Mouse (Mus musculus) limb, embryonic 12.5 days (tissue): ENCODE measurements around the gene Acox1. TPM values are rescaled to one million over a fixed set of nuclear protein-coding genes. Genes with fewer than 3 reads are reported as not detected.
A peak's percentile ranks its signal among the peaks of the same experiment; 100 is the strongest.

Experiments used
- ATAC-seq: fragments of 200-750 bp; cut with Nextera tagmentation; 2 replicates; pipeline ENCODE4 v1.8.0; 2017; ENCODE audit warnings: low read depth, moderate TSS enrichment; ENCODE audit not compliant: insufficient number of reproducible peaks, insufficient read depth, low FRiP score, low TSS enrichment
- H3K27ac ChIP-seq: fragments of 300-500 bp; sonication (generic); 2 replicates; pipeline ENCODE4 v1.5.1; 2016; ENCODE audit warnings: mild to moderate bottlenecking, moderate library complexity
- H3K27me3 ChIP-seq: fragments of 300-500 bp; sonication (generic); 2 replicates; pipeline ENCODE4 v1.6.1; 2016; ENCODE audit warnings: mild to moderate bottlenecking, moderate library complexity
- H3K36me3 ChIP-seq: fragments of 300-500 bp; sonication (generic); 2 replicates; pipeline ENCODE4 v1.6.1; 2016; ENCODE audit warnings: mild to moderate bottlenecking, moderate library complexity
- H3K4me1 ChIP-seq: fragments of 300-500 bp; sonication (generic); replicated peaks from 2 replicates; pipeline ENCODE4 v1.6.1; 2016
- H3K4me2 ChIP-seq: fragments of 300-500 bp; sonication (generic); 2 replicates; pipeline ENCODE4 v1.6.1; 2016; ENCODE audit warnings: mild to moderate bottlenecking, moderate library complexity
- H3K4me3 ChIP-seq: fragments of 300-500 bp; sonication (generic); replicated peaks from 2 replicates; pipeline ENCODE4 v1.5.1; 2016; ENCODE audit warnings: mild to moderate bottlenecking
- H3K9ac ChIP-seq: fragments of 300-500 bp; sonication (generic); replicated peaks from 2 replicates; pipeline ENCODE4 v1.6.1; 2016; ENCODE audit warnings: mild to moderate bottlenecking, moderate library complexity
- H3K9me3 ChIP-seq: fragments of 300-500 bp; sonication (generic); 2 replicates; pipeline ENCODE4 v1.6.1; 2016; ENCODE audit warnings: mild to moderate bottlenecking, moderate library complexity
- WGBS: fragments of 180-500 bp; shearing (Covaris S2); methylation state at CpG from one replicate; pipeline ENCODE4 v1.1.7; 2016; 5-methylcytosine and 5-hydroxymethylcytosine counted together
- polyA plus RNA-seq: library from polyadenylated mRNA; unstranded; fragments of >200 nt; fragmentation: Nextera tagmentation; extraction: Ambion mirVana; gene quantifications from 2 replicates; pipeline ENCODE4 v1.2.1, GENCODE M21; 2016

The Acox1 gene
- polyA plus RNA-seq, 1 experiment from 2014 or later: 18.1 TPM

- no peaks in the 10 kb centered on the region for H3K9me3 ChIP-seq
- no peak overlapping the region for H3K9ac ChIP-seq
- H3K27me3 ChIP-seq: no peaks in the 10 kb centered on the region
- WGBS: 96% methylated on average over 8 of the region's 8 CpGs
- no peak overlapping the region for H3K4me3 ChIP-seq
- H3K27ac ChIP-seq: no peak overlapping the region
- peaks cover 29% of the 10 kb centered on the region for H3K36me3 ChIP-seq
- no peak for ATAC-seq
- H3K4me2 ChIP-seq: no peak overlapping the region
- peaks cover 6% of the 10 kb centered on the region for H3K4me1 ChIP-seq
These were observed 4.2 kb downstream of the Acox1 start for GRCm38 (mm10) chr11:116194619-116195018.

GRCm38 (mm10) chr11:116187226-116187930, 11.5 kb downstream of the Acox1 start:
- Histone ChIP-seq H3K27ac (no peak overlapping the region), H3K4me3 (no peak overlapping the region), H3K27me3 (no peaks in the 10 kb centered on the region), H3K9ac (no peak overlapping the region), H3K36me3 (peaks cover 74% of the 10 kb centered on the region), H3K9me3 (no peaks in the 10 kb centered on the region), H3K4me2 (no peak overlapping the region), H3K4me1 (no peaks in the 10 kb centered on the region)
- WGBS: 67% methylated on average over 11 of the region's 11 CpGs
- ATAC-seq: no peak

DNA sequence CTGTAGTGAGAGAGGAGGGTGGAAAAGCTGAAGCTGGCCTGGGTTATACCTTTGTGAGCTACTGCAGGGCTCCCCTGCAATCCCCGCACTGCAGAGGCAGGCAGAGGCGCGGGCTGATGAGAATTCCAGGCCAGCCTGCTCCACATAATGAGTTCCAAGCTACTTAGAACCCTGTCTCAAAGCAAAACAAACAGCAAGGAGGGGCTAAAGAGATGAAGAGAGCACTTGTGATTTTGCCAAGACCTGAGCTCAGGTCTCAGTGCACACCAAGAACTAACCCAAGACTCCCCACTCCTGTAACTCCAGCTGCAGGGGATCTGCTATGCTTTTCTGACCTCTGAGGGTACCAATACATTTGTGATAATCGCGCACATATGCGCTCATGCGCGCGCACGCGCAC, 12.5 kb downstream of the Acox1 start:
- Histone ChIP-seq H3K9me3 (no peaks in the 10 kb centered on the region), H3K4me1 (no peaks in the 10 kb centered on the region), H3K9ac (no peak overlapping the region), H3K36me3 (peaks cover 81% of the 10 kb centered on the region), H3K4me2 (no peak overlapping the region), H3K4me3 (no peak overlapping the region), H3K27me3 (no peaks in the 10 kb centered on the region), H3K27ac (peak overlapping the region; percentile 70)
- ATAC-seq: no peak
- 86% methylated on average over 11 of the region's 11 CpGs for WGBS

DNA sequence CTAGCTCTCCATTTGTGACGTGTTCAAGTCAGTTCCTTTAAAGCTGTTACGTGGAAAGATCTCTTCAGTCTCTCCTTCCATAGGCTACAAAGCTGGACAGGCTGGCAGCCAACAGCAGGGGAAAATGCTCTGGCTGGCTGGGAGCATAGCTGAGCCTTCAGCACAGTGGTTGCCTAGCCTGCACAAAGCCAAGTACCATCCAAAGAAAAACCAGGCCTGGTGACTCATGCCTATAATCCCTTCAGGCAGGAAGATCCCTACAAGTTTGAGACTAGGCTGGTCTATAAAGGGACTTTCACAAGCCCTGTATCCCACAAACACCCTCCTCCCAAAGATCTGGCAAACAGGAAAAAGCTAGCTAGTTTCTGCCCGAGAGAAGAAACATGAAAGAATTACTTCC, 13.0 kb downstream of the Acox1 start:
- no peak for ATAC-seq
- 86% methylated on average over 3 of the region's 3 CpGs for WGBS
- no peak overlapping the region for H3K4me2 ChIP-seq

GRCm38 (mm10) chr11:116178411-116179121, 20.3 kb downstream of the Acox1 start:
- H3K36me3 ChIP-seq: peaks cover 92% of the 10 kb centered on the region
- no peak overlapping the region for H3K4me2 ChIP-seq
- WGBS: 89% methylated on average over 20 of the region's 20 CpGs
- no peaks in the 10 kb centered on the region for H3K9me3 ChIP-seq
- no peak overlapping the region for H3K27ac ChIP-seq
- no peaks in the 10 kb centered on the region for H3K4me1 ChIP-seq
- H3K9ac ChIP-seq: no peak overlapping the region
- H3K27me3 ChIP-seq: no peaks in the 10 kb centered on the region
- ATAC-seq: no peak
- H3K4me3 ChIP-seq: no peak overlapping the region

More for the DNA sequence above, 13.0 kb downstream of the Acox1 start:
- Histone ChIP-seq H3K27ac (no peak overlapping the region), H3K9me3 (no peaks in the 10 kb centered on the region), H3K36me3 (peaks cover 80% of the 10 kb centered on the region), H3K27me3 (no peaks in the 10 kb centered on the region), H3K9ac (no peak overlapping the region), H3K4me1 (no peaks in the 10 kb centered on the region), H3K4me3 (no peak overlapping the region)

DNA sequence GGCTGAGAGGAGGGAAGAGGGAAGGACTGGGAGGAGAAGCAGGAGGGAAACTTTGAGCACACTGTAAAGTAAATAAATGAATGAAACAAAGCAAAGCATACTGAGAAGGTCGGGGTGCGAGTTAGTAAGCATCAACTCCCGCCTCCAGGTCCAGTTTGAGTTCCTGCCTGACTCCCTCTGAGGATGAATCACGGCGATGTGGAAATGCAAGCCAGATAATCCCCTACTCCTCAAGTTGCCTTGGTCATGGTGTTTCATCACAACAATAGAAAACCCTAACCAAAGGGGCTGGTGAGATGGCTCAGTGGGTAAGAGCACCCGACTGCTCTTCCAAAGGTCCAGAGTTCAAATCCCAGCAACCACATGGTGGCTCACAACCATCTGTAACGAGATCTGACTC, 22.8 kb downstream of the Acox1 start:
- Histone ChIP-seq H3K9me3 (no peaks in the 10 kb centered on the region), H3K4me3 (no peak overlapping the region), H3K27ac (no peak overlapping the region), H3K36me3 (peaks cover 88% of the 10 kb centered on the region), H3K9ac (no peak overlapping the region), H3K4me2 (no peak overlapping the region), H3K27me3 (no peaks in the 10 kb centered on the region), H3K4me1 (no peaks in the 10 kb centered on the region)
- WGBS: 88% methylated on average over 7 of the region's 7 CpGs
- no peak for ATAC-seq

DNA sequence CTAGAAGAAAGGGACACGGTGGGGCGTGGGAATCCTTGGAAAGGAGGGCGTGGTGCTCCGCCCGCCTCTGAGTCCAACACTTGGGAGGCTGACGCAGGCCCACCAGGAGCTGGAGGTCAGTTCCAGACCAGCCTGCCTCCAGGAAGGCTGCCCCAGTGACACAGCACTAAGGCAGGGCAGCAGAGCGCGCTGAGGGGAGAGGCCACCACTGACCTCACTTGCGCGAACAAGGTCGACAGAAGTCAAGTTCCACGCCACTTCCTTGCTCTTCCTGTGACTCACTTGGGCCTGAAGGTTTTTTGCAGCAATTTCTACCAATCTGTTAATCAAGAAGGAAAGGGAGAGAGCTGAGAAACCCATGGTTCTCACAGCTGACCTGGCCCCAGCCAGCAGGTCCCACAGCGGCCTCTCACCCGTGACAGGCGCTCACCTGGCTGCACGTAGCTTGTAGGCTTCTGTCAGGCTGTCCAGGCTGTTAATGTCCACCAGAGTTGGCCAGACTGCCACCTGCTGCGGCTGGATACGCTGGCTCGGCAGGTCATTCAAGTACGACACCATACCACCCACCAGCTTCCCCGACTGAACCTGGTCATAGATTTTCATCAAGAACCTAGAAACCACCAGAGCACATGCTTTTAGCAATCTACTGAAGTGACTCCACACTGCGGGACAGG, 23.9 kb downstream of the Acox1 start:
- Histone ChIP-seq H3K4me1 (no peaks in the 10 kb centered on the region), H3K36me3 (peaks cover 78% of the 10 kb centered on the region)

GRCm38 (mm10) chr11:116171959-116172358, 26.9 kb downstream of the Acox1 start:
- ATAC-seq: no peak
- Histone ChIP-seq H3K27ac (no peak overlapping the region), H3K36me3 (peaks cover 50% of the 10 kb centered on the region), H3K4me2 (no peak overlapping the region), H3K27me3 (no peaks in the 10 kb centered on the region), H3K9ac (no peak overlapping the region), H3K4me3 (no peak overlapping the region), H3K4me1 (peaks cover 4% of the 10 kb centered on the region; the same call in 1 of the 2 replicates), H3K9me3 (no peaks in the 10 kb centered on the region)
- 89% methylated on average over 2 of the region's 2 CpGs for WGBS

More for the DNA sequence above, 23.9 kb downstream of the Acox1 start:
- H3K4me3 ChIP-seq: no peak overlapping the region
- WGBS: 91% methylated on average over 22 of the region's 22 CpGs
- no peaks in the 10 kb centered on the region for H3K9me3 ChIP-seq
- ATAC-seq: no peak
- H3K4me2 ChIP-seq: no peak overlapping the region
- no peak overlapping the region for H3K9ac ChIP-seq
- no peak overlapping the region for H3K27ac ChIP-seq
- H3K27me3 ChIP-seq: no peaks in the 10 kb centered on the region

DNA sequence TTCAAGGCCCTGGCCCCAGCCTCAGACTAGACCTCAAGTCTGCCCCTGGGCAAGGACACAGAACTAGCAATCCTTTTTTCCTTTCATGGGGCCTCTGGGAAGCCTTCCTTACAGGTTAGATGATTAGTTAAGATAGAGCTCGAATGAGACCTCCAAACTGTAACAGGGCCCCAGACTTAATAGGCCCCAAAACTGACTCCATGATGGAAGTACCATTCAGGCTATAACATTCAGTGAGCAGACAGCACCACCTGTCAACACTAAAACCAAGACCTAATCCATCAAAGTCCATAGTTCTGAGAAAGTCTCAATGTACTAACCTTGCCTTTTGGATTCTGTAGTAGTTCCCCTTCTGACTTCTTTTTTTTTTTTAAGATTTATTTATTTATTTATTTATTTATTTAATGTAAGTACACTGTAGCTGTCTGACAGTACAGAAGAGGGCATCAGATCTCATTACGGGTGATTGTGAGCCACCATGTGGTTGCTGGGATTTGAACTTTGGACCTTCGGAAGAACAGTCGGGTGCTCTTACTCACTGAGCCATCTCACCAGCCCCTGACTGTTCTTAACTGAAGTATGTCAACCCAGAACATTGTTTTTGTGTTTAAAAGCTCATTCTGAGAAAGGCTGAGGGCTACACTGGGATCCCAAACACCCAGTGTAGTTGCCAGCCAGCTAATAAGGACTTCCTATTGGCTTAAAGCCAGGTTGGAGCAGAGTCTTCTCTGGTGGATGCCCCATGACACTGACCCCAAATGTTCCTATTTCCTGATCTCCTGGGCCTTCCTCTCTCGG, 28.6 kb downstream of the Acox1 start:
- Histone ChIP-seq H3K9me3 (no peaks in the 10 kb centered on the region), H3K4me1 (peaks cover 12% of the 10 kb centered on the region), H3K27me3 (no peaks in the 10 kb centered on the region), H3K9ac (no peak overlapping the region), H3K36me3 (peaks cover 42% of the 10 kb centered on the region), H3K27ac (no peak overlapping the region), H3K4me2 (no peak overlapping the region), H3K4me3 (no peak overlapping the region)
- ATAC-seq: no peak
- 84% methylated on average over 5 of the region's 5 CpGs for WGBS

DNA sequence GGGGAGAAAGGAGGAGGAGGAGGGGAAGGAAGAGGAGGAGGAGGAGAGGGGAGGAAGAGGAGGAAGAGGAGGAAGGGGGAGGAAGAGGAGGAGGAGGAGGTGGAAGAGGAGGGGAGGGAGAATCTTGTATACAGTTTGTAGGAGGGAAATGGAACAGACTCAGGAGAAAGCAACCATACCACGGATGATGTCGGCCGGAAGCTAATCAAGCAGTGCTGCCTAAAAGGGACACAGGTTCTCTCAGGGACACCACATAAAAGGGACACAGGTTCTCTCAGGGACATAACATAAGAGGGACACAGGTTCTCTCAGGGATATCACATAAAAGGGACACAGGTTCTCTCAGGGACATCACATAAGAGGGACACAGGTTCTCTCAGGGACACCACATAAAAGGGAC, 29.6 kb downstream of the Acox1 start:
- 85% methylated on average over 3 of the region's 3 CpGs for WGBS
- H3K4me3 ChIP-seq: no peak overlapping the region
- H3K4me1 ChIP-seq: peaks cover 12% of the 10 kb centered on the region
- no peak for ATAC-seq
- H3K9me3 ChIP-seq: no peaks in the 10 kb centered on the region
- H3K27me3 ChIP-seq: no peaks in the 10 kb centered on the region
- H3K36me3 ChIP-seq: peaks cover 42% of the 10 kb centered on the region
- no peak overlapping the region for H3K4me2 ChIP-seq
- no peak overlapping the region for H3K9ac ChIP-seq
- no peak overlapping the region for H3K27ac ChIP-seq
